Mouse (Mus musculus): ENCODE measurements around the gene Shpk. TPM values are rescaled to one million over a fixed set of nuclear protein-coding genes. Genes with fewer than 3 reads are reported as not detected.

Shpk gene
- 1.7 TPM for polyA plus RNA-seq (2014; fragmentation: Illumina TruSeq; extraction: RNeasy Lipid Tissue Mini Kit (QIAGEN cat#74804); ENCODE audit: low read depth, low replicate concordance)

DNA sequence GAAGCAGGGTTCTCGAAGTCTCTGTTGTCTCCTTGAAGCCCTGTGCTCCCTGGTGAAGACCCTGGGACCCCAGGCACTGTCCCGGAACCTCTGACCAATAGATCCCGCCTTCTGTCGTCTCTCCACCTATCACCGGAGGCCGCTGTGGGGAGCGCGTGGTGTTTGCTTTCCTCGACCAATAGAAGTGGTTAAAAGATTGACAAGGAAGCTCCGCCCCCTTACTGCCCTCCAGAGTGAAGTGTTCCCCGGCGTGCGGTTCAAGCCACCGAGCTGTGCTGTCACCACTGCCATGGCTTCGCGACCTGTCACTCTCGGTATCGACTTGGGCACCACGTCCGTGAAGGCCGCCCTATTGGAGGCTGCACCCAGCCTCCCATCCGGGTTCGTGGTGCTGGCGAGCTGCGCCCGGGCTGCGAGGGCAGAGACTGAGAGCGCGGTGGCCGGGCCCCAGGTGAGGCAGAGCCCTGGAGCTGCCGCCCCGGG, at the start of gene Shpk:
Shpk (plus strand) TSS at position 231 of the 483 bp plus-strand sequence.

DNA sequence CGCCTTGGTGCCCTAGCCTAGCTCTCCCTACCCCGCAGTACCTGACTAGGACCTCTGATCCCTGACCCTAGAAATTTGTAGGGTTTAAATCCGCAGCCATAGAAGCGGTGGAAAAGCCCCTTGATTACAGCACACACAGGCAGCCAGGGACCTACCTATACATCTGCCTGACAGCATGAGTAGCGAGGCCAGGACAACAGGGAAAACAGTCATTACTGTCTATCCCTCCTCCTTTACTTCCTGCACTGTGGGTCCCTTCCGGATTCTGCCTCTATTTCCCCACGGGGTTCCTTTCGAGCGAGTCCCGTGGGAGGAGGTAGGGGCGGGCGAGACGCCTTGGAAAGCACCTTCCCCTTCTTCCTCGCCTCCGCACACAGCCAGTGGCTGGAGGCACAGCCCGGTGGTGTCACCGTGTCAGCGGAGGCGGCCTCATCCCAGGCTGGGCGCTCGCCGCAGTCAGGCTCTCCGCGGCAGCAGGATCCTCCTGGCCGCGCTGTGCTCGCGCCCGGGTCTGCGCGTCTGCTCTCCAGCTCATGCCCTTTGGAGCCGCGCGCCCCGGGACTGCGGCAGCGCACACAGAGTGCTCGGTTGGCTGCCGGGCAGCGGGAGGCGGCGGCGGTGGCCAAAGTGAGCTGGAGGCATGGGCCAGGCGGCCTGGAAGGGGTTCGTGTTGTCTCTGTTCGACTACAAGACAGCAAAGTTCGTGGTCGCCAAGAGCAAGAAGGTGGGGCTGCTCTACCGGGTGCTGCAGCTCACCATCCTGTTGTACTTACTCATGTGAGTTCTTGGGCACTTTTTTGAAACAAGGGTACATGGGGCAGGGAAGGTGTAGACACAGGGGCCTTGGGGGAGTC, 39.1 kb upstream of the Shpk start, which contains the start of gene P2rx5:
P2rx5 (plus strand) TSS at position 465 of the 854 bp plus-strand sequence.

GRCm38 (mm10) chr11:73176608-73177508, 22.4 kb upstream of the Shpk start, which contains the start of the genes Emc6 and Tax1bp3:
Gene Emc6, minus strand, starts transcription at chr11:73177037.
Gene Tax1bp3, plus strand, starts transcription at chr11:73177083.

GRCm38 (mm10) chr11:73198603-73199229, 544 bp upstream of the Shpk start, which contains the start of gene Ctns:
Gene Ctns, minus strand, starts transcription at chr11:73199042.

GRCm38 (mm10) chr11:73233992-73234391, 34.7 kb downstream of the Shpk start, which contains the start of gene Trpv1:
Gene Trpv1, plus strand, starts transcription at chr11:73234292.

GRCm38 (mm10) chr11:73267267-73267666, 68.0 kb downstream of the Shpk start, which contains the start of gene Trpv3:
Gene Trpv3, plus strand, starts transcription at chr11:73267388.

Other genes with a start within 250 kb of the Shpk start
- 9.7 TPM for gene Atp2a3, start 238.3 kb upstream of the Shpk start, polyA plus RNA-seq (2014; fragmentation: Illumina TruSeq; extraction: RNeasy Lipid Tissue Mini Kit (QIAGEN cat#74804); ENCODE audit: low read depth, low replicate concordance)
- 0.26 TPM for gene P2rx1, start 200.4 kb upstream of the Shpk start, polyA plus RNA-seq (2014; fragmentation: Illumina TruSeq; extraction: RNeasy Lipid Tissue Mini Kit (QIAGEN cat#74804); ENCODE audit: low read depth, low replicate concordance)
- 1.5 TPM for gene Camkk1, start 180.5 kb upstream of the Shpk start, polyA plus RNA-seq (2014; fragmentation: Illumina TruSeq; extraction: RNeasy Lipid Tissue Mini Kit (QIAGEN cat#74804); ENCODE audit: low read depth, low replicate concordance)
- 4.4 TPM for gene Ncbp3, start 151.7 kb upstream of the Shpk start, polyA plus RNA-seq (2014; fragmentation: Illumina TruSeq; extraction: RNeasy Lipid Tissue Mini Kit (QIAGEN cat#74804); ENCODE audit: low read depth, low replicate concordance)
- gene Itgae, start 108.9 kb upstream of the Shpk start, polyA plus RNA-seq (2014; fragmentation: Illumina TruSeq; extraction: RNeasy Lipid Tissue Mini Kit (QIAGEN cat#74804); ENCODE audit: low read depth, low replicate concordance): not detected
- gene Haspin, start 61.2 kb upstream of the Shpk start, polyA plus RNA-seq (2014; fragmentation: Illumina TruSeq; extraction: RNeasy Lipid Tissue Mini Kit (QIAGEN cat#74804); ENCODE audit: low read depth, low replicate concordance): 0.16 TPM
- gene P2rx5, start 39.0 kb upstream of the Shpk start, polyA plus RNA-seq (2014; fragmentation: Illumina TruSeq; extraction: RNeasy Lipid Tissue Mini Kit (QIAGEN cat#74804); ENCODE audit: low read depth, low replicate concordance): 15.8 TPM
- 60.5 TPM for gene Emc6, start 22.4 kb upstream of the Shpk start, polyA plus RNA-seq (2014; fragmentation: Illumina TruSeq; extraction: RNeasy Lipid Tissue Mini Kit (QIAGEN cat#74804); ENCODE audit: low read depth, low replicate concordance)
- gene Tax1bp3, start 22.4 kb upstream of the Shpk start, polyA plus RNA-seq (2014; fragmentation: Illumina TruSeq; extraction: RNeasy Lipid Tissue Mini Kit (QIAGEN cat#74804); ENCODE audit: low read depth, low replicate concordance): 50.8 TPM
- gene Ctns, start 418 bp upstream of the Shpk start, polyA plus RNA-seq (2014; fragmentation: Illumina TruSeq; extraction: RNeasy Lipid Tissue Mini Kit (QIAGEN cat#74804); ENCODE audit: low read depth, low replicate concordance): 10.9 TPM
- gene Trpv1, start 34.8 kb downstream of the Shpk start, polyA plus RNA-seq (2014; fragmentation: Illumina TruSeq; extraction: RNeasy Lipid Tissue Mini Kit (QIAGEN cat#74804); ENCODE audit: low read depth, low replicate concordance): 0.37 TPM
- gene Trpv3, start 67.9 kb downstream of the Shpk start, polyA plus RNA-seq (2014; fragmentation: Illumina TruSeq; extraction: RNeasy Lipid Tissue Mini Kit (QIAGEN cat#74804); ENCODE audit: low read depth, low replicate concordance): 0.13 TPM
- 5.5 TPM for gene Aspa, start 130.1 kb downstream of the Shpk start, polyA plus RNA-seq (2014; fragmentation: Illumina TruSeq; extraction: RNeasy Lipid Tissue Mini Kit (QIAGEN cat#74804); ENCODE audit: low read depth, low replicate concordance)
- not detected for gene Gm49340, start 130.3 kb downstream of the Shpk start, polyA plus RNA-seq (2014; fragmentation: Illumina TruSeq; extraction: RNeasy Lipid Tissue Mini Kit (QIAGEN cat#74804); ENCODE audit: low read depth, low replicate concordance)
- gene Spata22, start 130.3 kb downstream of the Shpk start, polyA plus RNA-seq (2014; fragmentation: Illumina TruSeq; extraction: RNeasy Lipid Tissue Mini Kit (QIAGEN cat#74804); ENCODE audit: low read depth, low replicate concordance): not detected
- gene Olfr20, start 151.3 kb downstream of the Shpk start, polyA plus RNA-seq (2014; fragmentation: Illumina TruSeq; extraction: RNeasy Lipid Tissue Mini Kit (QIAGEN cat#74804); ENCODE audit: low read depth, low replicate concordance): not detected
- not detected for gene Olfr376, start 171.8 kb downstream of the Shpk start, polyA plus RNA-seq (2014; fragmentation: Illumina TruSeq; extraction: RNeasy Lipid Tissue Mini Kit (QIAGEN cat#74804); ENCODE audit: low read depth, low replicate concordance)
- not detected for gene Olfr1, start 200.2 kb downstream of the Shpk start, polyA plus RNA-seq (2014; fragmentation: Illumina TruSeq; extraction: RNeasy Lipid Tissue Mini Kit (QIAGEN cat#74804); ENCODE audit: low read depth, low replicate concordance)
- gene Olfr378, start 229.0 kb downstream of the Shpk start, polyA plus RNA-seq (2014; fragmentation: Illumina TruSeq; extraction: RNeasy Lipid Tissue Mini Kit (QIAGEN cat#74804); ENCODE audit: low read depth, low replicate concordance): not detected